Mouse (Mus musculus): ENCODE results near the gene Bsn.

Bsn gene

DNA sequence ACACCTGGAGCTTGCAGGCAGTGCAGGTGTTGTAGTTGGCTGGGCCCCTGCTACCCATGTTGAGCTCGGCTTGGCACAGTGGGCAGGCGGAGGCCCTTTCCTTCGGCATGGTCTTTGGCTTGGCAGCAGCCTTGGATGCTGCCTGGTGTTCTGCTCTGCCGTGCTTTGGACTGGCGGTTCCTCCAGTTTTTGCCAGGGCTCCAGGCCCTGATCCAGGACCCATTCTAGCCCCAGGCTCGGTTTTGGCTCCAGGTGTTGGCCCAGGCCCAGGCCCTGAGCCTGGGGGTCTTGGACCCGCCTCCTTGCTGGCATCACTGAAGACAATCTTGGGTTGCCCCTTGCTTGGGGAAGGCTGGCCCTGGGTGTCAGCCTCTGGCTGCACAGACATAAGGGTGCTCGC lies 64.5 kb downstream of the Bsn start:
- no peak for DNase-seq (ENCODE audit: low spot score in 2 of 2)

DNA sequence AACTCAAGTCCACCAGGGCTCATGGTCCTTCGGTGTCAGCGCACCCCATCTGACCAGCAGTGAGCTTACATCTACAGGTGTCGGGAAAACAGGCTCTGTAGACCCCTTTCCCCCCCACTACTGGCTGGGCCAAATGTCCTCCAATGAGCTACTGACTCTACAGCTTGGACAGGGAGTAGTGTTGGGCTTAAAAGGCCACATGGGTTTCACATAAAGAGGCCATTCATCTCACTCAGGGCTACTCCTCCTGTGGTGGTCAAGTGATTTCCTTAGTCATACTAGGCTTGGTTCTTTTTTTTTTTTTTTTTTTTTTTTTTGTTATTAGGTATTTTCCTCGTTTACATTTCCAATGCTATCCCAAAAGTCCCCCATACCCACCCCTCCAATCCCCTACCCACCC lies 66.3 kb downstream of the Bsn start:
- no peak for DNase-seq (ENCODE audit: low spot score in 2 of 2)

DNA sequence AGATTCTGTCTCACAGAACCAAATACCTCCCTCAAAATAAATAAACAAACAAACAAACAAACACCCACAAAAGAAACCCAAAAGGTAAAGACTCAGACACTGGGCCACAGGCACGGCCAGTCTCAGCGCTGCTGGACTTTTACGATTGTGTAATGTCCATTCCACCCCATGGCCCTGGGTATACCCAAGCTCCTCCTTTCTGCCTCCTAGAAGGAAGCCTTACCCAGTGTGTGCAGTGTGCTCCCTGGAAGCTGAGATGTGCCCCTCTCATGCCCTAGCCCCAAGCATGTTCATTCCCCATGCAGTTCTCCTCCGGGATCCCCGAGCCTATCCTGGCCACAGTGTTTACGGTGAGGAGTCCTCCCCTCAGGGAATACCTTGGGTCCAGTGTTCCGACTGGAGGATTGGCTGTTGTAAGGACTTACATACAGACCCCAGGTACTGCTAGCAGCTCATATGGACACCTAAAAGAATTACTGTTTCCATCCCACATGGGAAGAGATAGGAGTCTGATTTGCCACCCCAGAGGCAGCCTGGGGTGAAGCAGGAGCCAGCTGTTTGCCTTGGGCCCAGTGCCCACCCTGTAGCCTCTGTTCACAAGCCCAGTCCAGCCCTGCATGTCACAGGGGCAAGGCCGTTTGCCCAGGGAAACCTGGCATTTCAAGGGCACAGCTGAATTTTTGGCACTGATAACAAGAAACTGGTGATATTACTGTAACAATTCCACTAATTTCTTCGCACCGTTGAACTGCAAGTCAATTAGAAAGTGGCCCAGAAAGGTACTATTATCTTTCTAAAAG lies 68.8 kb downstream of the Bsn start:
- no peak for DNase-seq (ENCODE audit: low spot score in 2 of 2)

DNA sequence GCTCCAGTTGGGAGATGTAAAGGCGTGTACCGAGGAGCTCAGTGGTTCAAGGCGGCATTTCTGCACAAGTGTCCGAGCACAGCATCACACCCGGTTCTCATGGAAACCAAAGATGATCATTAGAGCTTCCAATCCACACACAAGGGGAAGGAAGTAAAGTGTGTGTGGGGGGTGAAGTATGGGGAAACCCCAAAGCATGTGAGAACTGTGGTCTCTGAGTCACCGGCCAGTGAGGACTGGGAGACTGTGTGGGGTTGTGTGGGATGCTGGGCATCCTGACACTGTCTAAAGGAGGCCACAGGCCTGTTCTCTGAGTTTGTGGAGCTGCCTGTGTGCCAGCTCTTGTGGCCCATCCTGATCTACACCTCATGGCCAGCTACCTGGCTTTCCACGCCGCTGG lies 69.5 kb downstream of the Bsn start:
- no peak for DNase-seq (ENCODE audit: low spot score in 2 of 2)

DNA sequence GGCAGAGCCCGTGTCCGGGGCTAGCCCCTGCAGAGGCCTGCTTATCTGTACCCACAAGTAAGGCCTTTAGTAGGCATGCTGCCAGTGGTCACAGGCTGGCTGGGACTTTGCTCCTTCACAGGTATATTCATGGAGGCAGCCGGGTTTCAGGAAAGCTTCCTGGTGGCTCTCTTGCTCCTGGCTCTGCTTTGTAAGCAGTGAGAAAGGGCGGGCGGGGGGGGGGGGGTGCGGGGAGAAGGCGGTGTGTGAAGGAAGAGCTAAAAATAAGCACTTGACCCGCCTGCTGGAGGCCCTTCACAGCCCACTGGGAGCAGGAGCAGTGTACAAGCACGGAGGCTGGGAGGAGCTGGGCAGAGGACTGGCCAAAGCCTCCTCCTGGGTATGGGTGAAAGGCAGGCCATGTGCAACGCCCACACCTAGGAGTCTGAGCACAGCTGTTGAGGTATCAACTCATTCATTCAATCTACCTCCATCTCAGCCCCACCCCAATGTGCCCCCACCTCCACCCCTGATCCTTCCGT lies 70.2 kb downstream of the Bsn start:
- DNase-seq (ENCODE audit: low spot score in 2 of 2), result peak in 1 of 2 experiments; percentile 47

DNA sequence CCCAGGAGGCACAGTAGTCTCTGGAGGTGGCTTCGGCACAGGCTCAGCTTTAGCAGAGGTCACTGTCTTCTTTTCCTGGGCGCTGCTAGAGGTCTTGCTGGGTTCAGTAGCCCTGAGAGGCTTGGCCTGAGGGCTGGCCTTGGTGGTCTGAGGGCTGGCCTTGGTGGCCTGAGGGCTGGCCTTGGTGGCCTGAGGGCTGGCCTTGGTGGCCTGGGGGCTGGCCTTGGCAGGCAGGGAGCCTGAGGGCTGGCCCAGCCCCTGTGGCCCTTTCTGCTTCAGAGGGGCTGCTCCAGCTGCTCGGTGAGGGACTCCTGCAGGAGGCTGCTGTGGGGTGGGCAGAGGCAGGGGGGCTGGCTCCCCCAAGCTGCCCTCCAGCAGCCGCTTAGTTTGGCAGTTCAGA lies 73.0 kb downstream of the Bsn start:
- no peak for DNase-seq (ENCODE audit: low spot score in 2 of 2)

DNA sequence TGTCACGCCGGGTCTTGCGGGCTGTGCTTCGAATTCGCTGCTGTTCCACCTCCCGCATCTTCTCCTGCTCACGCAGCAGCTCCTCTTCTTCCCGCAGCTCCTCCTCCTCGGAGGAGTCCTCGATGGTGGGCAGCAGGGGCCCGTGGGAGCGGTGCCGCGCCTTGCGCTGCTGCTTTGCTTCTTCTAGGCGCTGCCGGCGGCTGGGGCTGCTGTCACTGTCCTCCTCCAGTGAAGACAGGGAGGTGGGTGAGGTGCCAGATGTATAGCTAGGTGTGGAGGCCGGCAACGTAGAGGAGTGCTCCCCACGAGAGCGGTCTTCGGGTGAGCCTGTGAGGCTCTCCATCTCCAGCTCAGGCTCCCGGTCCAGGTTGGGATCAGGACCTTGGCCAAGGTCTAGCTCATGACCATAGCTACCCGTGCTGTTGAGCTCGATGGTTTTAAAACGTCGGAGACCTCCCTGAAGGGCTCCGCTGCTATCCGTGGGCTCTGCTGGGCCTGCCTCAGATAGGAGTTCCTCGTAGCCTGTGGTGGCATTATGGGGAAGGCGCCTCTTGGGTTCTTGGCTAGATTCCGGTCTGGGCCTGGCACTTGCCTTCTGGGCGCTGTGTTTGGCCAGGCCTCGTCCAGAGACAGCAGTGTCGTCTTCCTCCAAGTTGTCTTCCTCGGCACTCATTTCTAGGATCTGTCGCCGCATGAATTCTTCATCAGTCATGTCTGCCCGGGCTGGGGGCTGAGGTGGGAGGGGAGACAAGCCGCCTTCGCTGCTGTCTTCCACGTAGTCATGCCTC lies 74.7 kb downstream of the Bsn start:
- no peak for DNase-seq (ENCODE audit: low spot score in 2 of 2)

DNA sequence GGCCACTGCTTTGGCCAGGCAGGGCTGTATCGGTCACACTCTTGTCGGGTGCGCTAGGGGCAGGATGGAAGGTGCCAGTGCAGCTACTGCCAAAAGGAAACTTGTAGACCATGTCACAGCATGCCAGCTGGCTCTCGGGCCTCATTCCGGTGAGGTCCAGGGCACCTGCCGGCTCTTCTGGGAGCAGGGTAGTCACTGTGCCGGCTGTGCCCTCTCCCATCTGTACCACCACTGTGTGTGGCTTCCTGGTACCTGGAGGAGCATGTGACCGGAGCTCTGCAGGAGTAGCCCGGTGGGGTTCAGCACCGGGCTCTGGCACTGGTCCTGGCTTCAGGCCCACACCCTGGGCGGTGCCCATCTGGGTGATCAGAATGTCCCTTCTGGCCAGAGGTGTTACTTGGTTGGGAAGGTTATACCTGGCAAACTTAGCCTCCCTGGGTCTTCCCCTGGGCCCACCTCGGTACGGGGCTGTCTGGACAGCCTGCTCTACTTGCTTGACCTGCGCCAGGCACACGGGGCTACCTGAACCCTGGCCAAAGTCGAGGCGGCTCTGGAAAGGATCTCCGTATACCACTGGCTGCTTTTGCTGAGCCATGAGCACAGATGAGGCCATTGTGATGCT lies 77.4 kb downstream of the Bsn start:
- peak; percentile 37 to 47 for DNase-seq (ENCODE audit: low spot score in 2 of 2)

DNA sequence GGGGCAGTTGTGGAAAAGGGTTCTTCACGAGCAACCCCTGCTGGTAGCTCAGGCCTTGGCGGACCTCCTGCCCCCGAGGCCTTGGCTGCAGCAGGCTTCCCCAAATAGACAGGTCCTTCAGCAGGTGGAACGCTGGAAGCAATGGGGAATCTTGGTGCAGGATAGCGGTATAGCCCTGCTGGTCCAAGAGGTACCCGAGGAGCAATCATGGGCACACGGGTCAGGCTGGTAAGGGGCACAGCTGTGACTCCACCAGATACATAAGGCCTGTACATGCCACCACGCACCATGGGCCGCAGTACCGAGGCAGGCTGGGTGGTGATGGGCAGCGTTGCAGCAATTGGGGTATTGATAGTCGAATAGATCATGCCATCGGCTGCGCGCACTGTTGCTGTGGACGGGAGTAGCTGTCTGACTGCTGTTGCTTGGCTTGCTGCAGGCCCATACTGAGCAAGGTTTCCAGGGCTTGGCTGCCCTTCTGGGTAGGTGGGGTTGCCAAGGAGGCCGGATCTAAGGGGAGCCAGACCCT lies 78.5 kb downstream of the Bsn start:
- no peak for DNase-seq (ENCODE audit: low spot score in 2 of 2)

DNA sequence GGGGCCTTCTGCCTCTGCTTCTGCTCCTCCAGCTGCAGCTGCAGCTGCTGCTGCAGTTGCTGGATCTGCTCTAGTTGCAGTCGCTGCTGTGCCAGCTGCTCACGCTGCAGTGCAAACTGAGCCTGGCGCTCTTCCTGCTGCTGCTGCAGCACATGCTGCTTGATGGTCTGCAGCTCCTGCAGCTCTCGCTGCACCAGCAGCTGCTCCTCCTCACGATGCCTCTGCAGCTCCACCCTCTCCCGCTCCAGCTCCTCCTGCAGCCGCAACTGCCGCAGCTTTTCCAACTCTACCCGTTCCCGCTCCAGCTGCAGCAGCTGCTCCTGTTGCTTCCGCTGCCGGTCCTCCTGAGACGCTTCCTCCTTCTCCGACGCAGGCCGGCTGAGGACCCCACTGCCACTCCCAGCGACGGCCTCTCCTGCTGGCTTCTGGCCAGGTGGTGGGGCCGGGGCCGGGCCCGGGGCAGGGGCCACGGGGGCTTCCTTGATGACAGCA lies 79.0 kb downstream of the Bsn start:
- DNase-seq (ENCODE audit: low spot score in 2 of 2), result no peak

DNA sequence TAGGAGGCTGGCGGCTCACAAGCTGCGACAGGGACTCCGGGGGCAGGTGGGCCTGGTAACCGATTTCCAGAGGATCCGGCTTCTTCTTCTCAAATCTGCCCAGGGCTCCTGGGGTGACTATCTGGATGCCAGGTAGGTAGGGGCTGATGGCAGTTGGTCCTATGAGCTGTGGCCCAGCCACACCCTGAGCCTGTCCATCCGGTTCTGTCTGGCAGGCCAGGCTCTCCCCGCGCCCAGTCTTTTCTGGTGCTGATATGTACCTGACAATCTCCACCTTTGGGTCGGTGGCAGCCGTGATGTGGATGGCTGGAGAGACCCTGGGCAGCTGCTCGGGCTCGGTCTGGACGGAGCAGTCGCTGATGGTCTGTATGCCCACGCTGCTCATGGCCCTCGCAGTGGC lies 80.0 kb downstream of the Bsn start:
- no peak for DNase-seq (ENCODE audit: low spot score in 2 of 2)

DNA sequence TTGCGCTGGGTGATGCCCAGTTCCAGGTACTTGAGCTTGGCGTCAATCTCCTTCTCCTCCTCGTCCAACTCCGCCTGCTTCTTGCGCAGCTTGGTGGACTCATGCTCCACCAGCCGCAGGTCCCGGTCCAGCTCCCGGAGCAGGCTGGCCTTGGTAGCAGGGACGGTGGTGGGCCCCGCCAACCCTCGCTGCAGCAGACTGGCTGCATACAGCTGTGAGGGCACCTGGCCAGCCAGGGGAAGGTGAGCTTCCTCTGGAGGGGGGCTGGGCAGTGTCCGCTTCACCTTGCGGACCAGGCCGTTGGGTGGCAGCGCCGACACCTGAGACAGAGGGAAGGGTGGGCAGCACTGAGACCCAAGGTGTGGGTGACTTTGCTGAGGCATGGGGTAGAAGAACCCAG lies 82.3 kb downstream of the Bsn start:
- no peak for DNase-seq (ENCODE audit: low spot score in 2 of 2)

DNA sequence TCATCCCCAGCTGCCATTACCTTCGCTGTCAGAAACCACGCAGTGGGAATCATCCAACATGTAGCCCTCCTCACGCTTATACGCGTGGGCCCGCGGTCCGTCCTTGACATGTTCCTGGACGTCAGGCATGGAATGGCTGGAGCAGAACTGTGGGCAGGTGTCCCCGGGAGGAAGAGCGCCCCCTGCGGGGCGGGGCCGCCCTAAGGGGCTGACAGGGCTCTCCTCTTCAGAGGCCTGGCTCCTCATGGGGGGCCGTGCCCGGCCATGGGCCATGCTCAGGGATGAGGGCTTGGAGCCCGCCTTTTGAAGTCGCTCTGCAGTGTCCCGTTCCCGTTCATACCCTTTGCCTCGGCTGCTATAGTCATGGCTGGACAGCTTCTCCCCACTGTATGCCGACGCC lies 84.1 kb downstream of the Bsn start:
- no peak for DNase-seq (ENCODE audit: low spot score in 2 of 2)

DNA sequence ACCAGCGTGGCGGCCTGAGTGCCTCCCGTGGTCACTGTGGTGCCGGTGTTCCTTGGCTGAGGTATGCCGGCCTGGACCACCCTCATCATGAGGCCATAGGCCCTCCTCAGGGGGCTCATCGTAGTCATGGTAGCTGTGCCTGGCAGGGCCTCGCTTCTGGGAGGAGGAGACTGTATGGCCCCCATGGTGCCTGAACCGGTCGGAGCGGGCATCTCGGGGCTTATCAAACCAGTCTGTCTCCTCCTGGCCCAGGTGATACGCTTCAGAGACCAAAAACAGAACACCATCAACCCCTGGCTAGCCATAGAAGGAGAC lies 84.7 kb downstream of the Bsn start:
- no peak for DNase-seq (ENCODE audit: low spot score in 2 of 2)

DNA sequence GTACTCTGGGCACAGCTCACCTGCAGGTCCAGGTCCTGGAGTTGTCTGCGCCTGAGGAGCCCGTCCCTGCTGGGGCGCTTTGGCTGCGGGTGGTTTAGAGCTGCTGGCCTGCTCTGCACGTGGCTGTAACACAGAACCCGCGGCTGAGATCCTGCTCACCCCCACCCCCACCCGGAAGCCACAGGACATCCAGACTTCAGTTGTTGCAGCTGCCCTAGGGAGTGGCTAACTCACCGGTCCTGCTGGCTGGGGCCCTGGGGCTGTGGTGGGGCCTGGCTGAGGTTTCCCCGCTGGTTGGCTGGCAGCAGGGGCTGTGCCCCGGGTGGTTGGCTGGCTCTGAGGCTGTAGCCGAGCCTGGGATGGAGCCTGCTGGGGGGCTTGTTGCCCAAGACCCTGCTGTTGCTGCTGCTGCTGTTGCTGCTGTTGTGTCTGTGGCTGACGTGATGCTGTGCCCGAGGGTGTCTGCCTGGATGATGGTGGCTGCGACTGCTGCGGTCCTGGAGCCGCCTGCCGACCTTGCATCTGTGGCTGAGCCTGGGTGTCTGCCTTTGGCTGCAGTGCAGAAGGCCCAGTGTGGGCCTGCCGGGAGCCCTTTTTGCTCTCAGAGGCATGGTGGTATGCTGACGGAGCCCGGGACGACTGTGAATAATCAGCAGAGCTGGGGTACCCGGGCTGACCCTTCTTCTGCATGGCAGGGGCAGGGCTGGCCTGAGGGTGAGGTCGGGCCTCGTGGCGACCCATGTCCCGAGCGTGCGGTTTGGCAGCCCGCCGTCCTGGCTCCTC lies 85.2 kb downstream of the Bsn start:
- no peak for DNase-seq (ENCODE audit: low spot score in 2 of 2)

DNA sequence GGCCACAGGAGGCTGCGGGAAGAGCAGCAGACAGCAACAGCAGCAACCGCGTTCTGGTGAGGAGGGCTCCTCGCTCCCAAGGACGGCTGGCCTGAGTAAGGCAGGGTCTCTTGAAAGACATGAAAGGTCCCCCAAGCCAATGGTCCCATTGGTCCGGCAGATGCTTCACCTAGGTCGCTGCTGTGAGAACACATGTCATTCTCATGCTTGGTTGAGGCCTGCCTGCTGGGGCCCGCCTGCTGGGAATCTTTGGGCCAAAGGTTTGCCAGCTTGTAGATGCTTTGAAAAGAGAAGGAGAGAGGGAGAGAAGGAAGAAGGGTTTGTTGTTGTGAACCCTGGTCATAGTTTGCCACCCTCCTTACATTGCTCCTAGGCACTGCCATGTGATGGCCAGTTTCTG lies 90.6 kb downstream of the Bsn start:
- no peak for DNase-seq (ENCODE audit: low spot score in 2 of 2)

DNA sequence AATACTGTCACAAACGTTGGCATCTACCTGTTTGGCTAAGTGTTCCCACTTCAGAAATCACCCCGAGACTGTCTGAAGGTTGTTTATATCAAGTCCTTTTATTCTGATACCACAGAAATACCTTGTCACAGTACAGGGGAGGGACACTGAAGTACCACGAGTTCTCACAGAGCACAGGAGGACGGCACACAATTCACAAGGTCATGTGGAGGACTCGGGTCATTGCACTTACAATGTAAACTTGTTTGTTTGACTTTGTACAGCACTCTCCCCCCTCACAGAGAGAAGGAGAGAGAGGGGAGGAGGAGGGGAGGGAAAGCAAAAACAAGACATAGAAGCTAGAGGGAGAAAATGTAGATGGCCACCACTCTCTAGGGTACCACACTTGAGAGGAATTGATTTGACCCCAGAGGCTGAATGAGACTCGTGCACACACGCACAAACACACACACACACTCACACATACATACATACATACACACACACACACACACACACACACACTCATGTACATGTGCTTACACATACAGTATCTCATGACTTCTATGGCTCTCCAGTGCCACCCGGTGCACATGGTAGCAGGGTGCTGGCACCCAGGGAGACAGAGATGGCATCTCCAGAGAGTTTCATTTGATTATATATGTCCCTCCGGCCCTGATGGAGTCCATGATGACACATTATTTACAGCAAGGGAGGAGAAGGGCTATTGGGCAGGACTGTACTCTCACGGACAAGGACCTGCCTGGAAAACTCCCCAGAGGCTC lies 94.1 kb downstream of the Bsn start:
- DNase-seq (ENCODE audit: low spot score in 2 of 2), result no peak

DNA sequence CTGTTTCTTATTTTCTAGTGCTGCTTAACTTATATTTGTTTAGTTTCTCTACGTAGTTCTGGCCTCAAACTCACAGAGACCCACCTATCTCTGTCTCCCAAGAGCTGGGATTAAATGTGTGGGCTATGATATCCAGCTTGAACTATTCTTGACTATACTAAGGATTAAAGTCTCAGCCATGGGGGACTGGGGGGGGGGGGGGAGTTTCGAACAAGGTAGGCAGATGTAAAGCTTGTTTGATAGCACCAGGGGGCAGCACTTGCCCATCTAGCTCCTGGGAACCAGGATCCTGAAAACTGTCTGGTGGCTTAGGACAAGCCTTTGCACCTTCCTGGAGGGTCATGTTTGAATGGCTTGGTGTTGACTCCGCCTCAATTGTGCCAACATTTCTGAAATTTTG lies 94.7 kb downstream of the Bsn start:
- DNase-seq (ENCODE audit: low spot score in 2 of 2), result peak in 1 of 2 experiments; percentile 58

DNA sequence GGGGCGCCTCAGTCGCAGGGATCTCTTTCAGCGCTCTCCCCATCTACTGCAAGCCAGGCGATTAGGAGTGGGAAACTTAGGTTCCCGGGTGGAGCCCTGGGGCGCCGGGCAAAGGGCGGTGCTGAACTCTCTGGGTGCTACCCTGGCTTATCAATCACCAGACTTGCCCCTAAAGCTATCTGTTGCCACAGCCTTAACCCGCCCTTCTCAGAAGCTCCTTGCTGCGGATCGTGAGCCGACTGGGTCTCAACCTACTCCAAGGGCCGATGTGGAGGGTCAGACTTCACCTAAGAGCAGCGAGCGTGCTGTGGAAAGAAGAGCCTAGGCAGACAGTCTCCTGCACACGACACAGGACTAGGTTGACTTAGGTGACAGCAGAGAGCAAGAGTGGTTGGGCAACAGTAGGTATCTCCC lies 95.2 kb downstream of the Bsn start:
- no peak for DNase-seq (ENCODE audit: low spot score in 2 of 2)

DNA sequence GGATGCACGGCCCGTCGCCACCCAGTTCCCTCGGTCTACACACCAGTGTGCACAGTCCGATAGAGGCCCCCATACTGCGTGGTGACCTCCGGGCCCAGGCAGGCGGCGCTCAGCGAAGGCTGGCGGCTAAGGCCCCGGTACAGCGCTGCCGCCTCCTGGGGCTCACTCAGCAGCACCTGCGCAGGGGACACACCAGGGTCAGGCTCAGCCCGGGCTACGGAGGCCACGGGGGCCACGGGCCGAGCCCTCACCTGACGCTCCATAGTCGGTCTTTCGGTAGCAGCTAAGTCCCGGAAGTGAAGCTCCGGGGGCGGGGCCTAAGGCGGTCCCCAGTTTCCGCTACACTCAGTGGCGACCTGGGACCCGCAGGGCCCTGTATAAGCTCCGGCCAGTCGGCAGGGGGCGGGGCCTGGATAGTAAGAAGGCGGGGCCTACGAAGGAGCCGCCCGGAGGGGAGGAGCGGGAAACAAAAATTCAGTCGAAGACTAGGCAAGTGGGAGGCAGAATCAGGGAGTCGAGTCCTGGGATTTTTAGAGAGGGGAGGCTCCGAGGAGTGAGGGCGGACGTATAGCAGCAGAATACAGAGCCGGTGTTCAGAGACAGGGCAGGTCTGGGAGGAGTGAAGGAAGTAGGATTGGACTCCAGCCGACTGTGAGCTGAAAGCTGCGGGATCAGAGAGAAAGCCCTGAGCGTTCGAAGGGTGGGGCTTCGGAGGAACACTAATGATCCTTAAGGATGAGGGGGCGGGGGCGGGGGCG lies 95.8 kb downstream of the Bsn start, which contains the start of gene Apeh:
Gene Apeh (minus strand): TSS at position 423 of the 758 bp plus-strand sequence.
- peak; percentile 95 to 96 for DNase-seq (ENCODE audit: low spot score in 2 of 2)
